In genomic region chr3:27598437-27599382, GRCm38 (mm10) we compare ENCODE assay signal across 16 mouse cellular contexts.
A peak's percentile ranks its signal among the peaks of the same experiment; 100 is the strongest.
DNase-seq lines count a peak whose midpoint lies in the region; ATAC-seq and TF ChIP-seq lines count a peak whose summit lies in the region.
"Had no signal": no experiment of that assay in that cellular context is flagged by ENCODE, and none has a peak within 500 bp of the region (broad histone marks: within the 10 kb centered on the region; RNA-seq: fewer than 3 reads in every experiment).

No protein-coding gene starts in this region.

- 0 out of 2 replicates have a peak, but pooled peaks have one; percentile 35 for ATAC-seq in limb, embryonic 15.5 days (ENCODE audit: insufficient number of reproducible peaks, low FRiP score, low TSS enrichment, low read depth)
- ATAC-seq in megakaryocyte progenitor cell, adult 5-6 weeks (replicated peaks; ENCODE audit: poor library complexity) = 0 out of 2 replicates have a peak, but pooled peaks have one; percentile 39
- ATAC-seq: hindbrain, postnatal 0 days had no signal

- no peak for TF ChIP-seq POLR2A in heart, adult 2 months (IDR thresholded peaks at IDR 0.05; ENCODE audit: insufficient read depth, low read depth, low read length)
- TF ChIP-seq POLR2A in thymus, adult 2 months (IDR thresholded peaks at IDR 0.05; ENCODE audit: control insufficient read depth, extremely low read depth, insufficient read depth, low read length, poor library complexity) = no peak

- no peak overlapping the region for H3K4me2 ChIP-seq in limb, embryonic 15.5 days
- H3K4me2 ChIP-seq: embryonic facial prominence, embryonic 12.5 days; liver, embryonic 13.5 days had no signal

- WGBS in heart, adult 2 months = 63% methylated on average over 11 of the region's 11 CpGs
- 74% methylated on average over 11 of the region's 11 CpGs for WGBS in limb, embryonic 15.5 days
- WGBS in limb, embryonic 10.5 days = 90% methylated on average over 11 of the region's 11 CpGs
- 94% methylated on average over 11 of the region's 11 CpGs for WGBS in thymus, adult 2 months

- H3K4me1 ChIP-seq in heart, adult 2 months (ENCODE audit: control insufficient read depth, insufficient read depth, low read length) = peaks cover 11% of the 10 kb centered on the region
- peaks cover 32% of the 10 kb centered on the region for H3K4me1 ChIP-seq in limb, embryonic 15.5 days
- H3K4me1 ChIP-seq in limb, embryonic 10.5 days = peaks cover 6% of the 10 kb centered on the region; the same call in 1 of the 2 replicates
- no peaks in the 10 kb centered on the region for H3K4me1 ChIP-seq in thymus, adult 2 months (replicated peaks; ENCODE audit: control insufficient read depth, insufficient read depth, low read length)

- H3K27me3 ChIP-seq in heart, adult 2 months (ENCODE audit: control insufficient read depth, insufficient read depth, low read length) = no peaks in the 10 kb centered on the region
- no peaks in the 10 kb centered on the region for H3K27me3 ChIP-seq in limb, embryonic 15.5 days
- no peaks in the 10 kb centered on the region for H3K27me3 ChIP-seq in limb, embryonic 10.5 days (ENCODE audit: low read depth, poor library complexity, severe bottlenecking)
- H3K27me3 ChIP-seq in thymus, adult 2 months (ENCODE audit: control insufficient read depth, insufficient read depth, low read length) = no peaks in the 10 kb centered on the region
- H3K27me3 ChIP-seq: embryonic facial prominence, embryonic 12.5 days; liver, embryonic 13.5 days had no signal

- TF ChIP-seq CTCF in heart, adult 2 months (IDR thresholded peaks at IDR 0.05) = no peak
- no peak for TF ChIP-seq CTCF in thymus, adult 2 months (IDR thresholded peaks at IDR 0.05; ENCODE audit: borderline replicate concordance, control insufficient read depth, extremely low read depth, insufficient read depth, low read length, poor library complexity)

- TF ChIP-seq EP300 in heart, adult 2 months (IDR thresholded peaks at IDR 0.05; ENCODE audit: insufficient read depth, low read depth, low read length) = no peak

- no peak overlapping the region for H3K9ac ChIP-seq in heart, adult 2 months (ENCODE audit: low read depth, low read length)
- H3K9ac ChIP-seq in limb, embryonic 15.5 days = no peak overlapping the region
- H3K9ac ChIP-seq: embryonic facial prominence, embryonic 12.5 days; liver, embryonic 13.5 days had no signal

- no peaks in the 10 kb centered on the region for H3K36me3 ChIP-seq in heart, adult 2 months (ENCODE audit: control insufficient read depth, insufficient read depth, low read length)
- no peaks in the 10 kb centered on the region for H3K36me3 ChIP-seq in limb, embryonic 15.5 days
- no peaks in the 10 kb centered on the region for H3K36me3 ChIP-seq in limb, embryonic 10.5 days
- H3K36me3 ChIP-seq in thymus, adult 2 months (ENCODE audit: control insufficient read depth, insufficient read depth, low read length) = no peaks in the 10 kb centered on the region
- H3K36me3 ChIP-seq: embryonic facial prominence, embryonic 12.5 days; forebrain, embryonic 10.5 days; heart, embryonic 10.5 days; liver, embryonic 13.5 days had no signal

- no peaks in the 10 kb centered on the region for H3K9me3 ChIP-seq in limb, embryonic 15.5 days
- H3K9me3 ChIP-seq in limb, embryonic 10.5 days (replicated peaks) = no peaks in the 10 kb centered on the region
- H3K9me3 ChIP-seq: embryonic facial prominence, embryonic 12.5 days; forebrain, embryonic 10.5 days; heart, embryonic 10.5 days; liver, embryonic 13.5 days had no signal

- H3K4me3 ChIP-seq in heart, adult 2 months = no peak overlapping the region
- no peak overlapping the region for H3K4me3 ChIP-seq in limb, embryonic 15.5 days
- no peak overlapping the region for H3K4me3 ChIP-seq in limb, embryonic 10.5 days
- no peak overlapping the region for H3K4me3 ChIP-seq in thymus, adult 2 months (ENCODE audit: control insufficient read depth, insufficient read depth, low read length)
- H3K4me3 ChIP-seq: embryonic facial prominence, embryonic 12.5 days; forebrain, embryonic 10.5 days; heart, embryonic 10.5 days; liver, embryonic 13.5 days had no signal

- H3K27ac ChIP-seq in heart, adult 2 months = peak overlapping the region; percentile 50
- H3K27ac ChIP-seq in limb, embryonic 15.5 days = no peak overlapping the region
- H3K27ac ChIP-seq in limb, embryonic 10.5 days = no peak overlapping the region
- H3K27ac ChIP-seq in thymus, adult 2 months (ENCODE audit: control insufficient read depth, insufficient read depth, low read length) = no peak overlapping the region
- H3K27ac ChIP-seq: embryonic facial prominence, embryonic 12.5 days; forebrain, embryonic 10.5 days; heart, embryonic 10.5 days; hindbrain, postnatal 0 days; liver, embryonic 13.5 days had no signal

- peak in 1 of 2 experiments; percentile 33 for DNase-seq in heart, adult 2 months
- DNase-seq in heart, postnatal 4 days = no peak
- DNase-seq in limb, embryonic 10.5 days (ENCODE audit: low spot score) = no peak
- peak; percentile 65 for DNase-seq in NIH3T3 (ENCODE audit: low read depth)
- no peak for DNase-seq in thymus, adult 2 months
- DNase-seq in cerebellum, adult 8-10 months = no peak
- DNase-seq: adrenal gland, adult 8-10 months; cerebellum, postnatal 25 days; liver, embryonic 13.5 days; thymus, adult 18-20 months had no signal

- H3K79me2 ChIP-seq in heart, adult 2 months (replicated peaks; ENCODE audit: control insufficient read depth, insufficient read depth, low read length) = no peaks in the 10 kb centered on the region

- intact Hi-C loops in heart, adult 2 months (cut with DNase I) = no loop called here
